Mouse (Mus musculus): Measurements from ENCODE around the gene Sprr2a1.
"Not testable (repeated sequence)": the region's sequence is repeated elsewhere in the genome, so short reads cannot be mapped to it uniquely, and the experiment has no call there.

The Sprr2a1 gene

DNA sequence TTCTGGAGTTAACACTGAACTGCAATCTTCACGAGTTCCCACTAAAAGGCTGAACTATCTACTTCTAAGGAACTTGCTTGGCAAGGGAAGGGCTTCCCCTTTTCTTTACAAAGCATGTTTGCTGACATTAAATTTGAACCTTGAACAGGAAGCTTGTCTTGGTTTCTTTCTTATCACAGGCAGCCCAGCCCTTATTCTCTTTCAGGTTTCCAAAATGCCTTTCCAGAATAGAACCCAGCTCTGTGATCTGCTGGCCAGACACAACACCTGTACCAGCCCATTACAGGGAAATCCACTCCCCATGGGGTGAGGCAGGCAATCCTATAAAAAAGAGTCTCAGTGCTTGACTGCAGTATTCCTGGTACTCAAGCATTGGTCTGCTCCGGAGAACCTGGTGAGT lies at the start of gene Sprr2a1, which contains the start of gene Sprr2a2:
Sprr2a1 (plus strand) TSS at position 231 of the 400 bp plus-strand sequence.
Sprr2a2 (plus strand) TSS at position 352 of the 400 bp plus-strand sequence.
- not testable (repeated sequence) for DNase-seq

DNA sequence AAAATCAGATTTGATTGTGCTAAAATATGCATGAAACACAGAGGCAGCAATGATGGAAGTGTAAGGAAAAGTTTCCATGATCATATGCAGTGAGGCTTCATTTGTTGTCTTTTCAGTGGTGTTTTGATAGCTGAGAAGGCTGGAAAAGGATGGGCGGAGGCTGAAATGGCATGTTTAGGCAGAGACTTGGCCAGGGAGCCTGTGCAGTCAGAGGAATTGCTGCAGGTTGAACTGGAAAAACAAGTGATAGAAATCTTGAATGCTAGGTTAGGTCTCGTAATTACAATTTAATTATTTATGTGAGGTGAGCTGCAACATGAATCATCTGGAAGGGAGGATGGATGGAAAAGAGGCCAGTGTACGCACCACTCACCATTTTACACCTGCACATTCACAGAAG lies 45.8 kb upstream of the Sprr2a1 start:
- no peak for DNase-seq

DNA sequence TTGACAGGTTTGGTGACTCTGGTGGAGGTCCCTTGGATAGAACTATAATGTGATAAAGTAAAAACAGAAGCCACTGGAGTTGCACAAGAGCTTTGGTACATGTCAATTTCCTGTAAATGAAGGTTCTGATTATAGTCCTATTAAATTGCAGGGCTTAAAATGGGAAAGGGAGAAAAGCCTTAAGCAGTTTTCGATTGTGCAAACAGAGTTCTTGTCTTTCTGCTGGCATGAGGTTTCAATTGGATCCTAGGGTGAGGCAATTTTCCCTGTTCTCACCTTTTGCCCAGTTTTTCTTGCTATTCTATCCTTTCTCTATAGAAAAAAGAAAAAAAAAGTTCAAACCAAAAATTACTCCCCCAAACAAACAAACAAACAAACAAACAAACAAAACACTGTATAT lies 38.7 kb upstream of the Sprr2a1 start:
- DNase-seq, result no peak

DNA sequence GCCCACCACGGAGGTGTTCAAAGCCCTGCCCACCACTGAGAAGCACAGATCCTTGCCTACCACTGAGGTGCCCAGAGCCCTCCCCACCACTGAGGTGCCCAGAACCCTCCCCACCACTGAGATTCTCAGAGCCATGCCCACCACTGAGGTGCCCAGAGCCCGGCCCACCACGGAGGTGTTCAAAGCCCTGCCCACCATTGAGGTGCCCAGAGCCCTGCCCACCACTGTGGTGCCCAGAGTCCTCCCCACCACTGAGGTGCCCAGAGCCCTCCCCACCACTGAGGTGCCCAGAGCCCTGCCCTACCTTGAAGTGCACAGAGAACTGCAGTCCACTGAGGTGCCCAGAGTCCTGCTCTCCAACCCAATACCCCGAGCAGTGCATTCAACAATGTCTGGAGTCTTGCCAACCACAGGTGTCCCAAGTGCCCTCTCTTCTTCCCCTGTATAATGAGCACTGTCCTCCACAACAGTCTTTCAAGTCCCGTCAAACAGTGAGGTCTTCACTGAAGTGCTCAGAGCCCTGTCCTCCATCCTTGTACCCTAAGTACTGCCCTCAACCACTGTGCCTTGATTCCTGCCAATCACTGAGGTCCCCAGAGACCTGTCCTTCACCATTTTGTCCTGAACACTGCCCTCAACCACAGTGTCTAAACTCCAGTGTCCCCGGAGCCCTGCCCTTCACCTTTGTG lies 19.9 kb upstream of the Sprr2a1 start:
- DNase-seq, result no peak

DNA sequence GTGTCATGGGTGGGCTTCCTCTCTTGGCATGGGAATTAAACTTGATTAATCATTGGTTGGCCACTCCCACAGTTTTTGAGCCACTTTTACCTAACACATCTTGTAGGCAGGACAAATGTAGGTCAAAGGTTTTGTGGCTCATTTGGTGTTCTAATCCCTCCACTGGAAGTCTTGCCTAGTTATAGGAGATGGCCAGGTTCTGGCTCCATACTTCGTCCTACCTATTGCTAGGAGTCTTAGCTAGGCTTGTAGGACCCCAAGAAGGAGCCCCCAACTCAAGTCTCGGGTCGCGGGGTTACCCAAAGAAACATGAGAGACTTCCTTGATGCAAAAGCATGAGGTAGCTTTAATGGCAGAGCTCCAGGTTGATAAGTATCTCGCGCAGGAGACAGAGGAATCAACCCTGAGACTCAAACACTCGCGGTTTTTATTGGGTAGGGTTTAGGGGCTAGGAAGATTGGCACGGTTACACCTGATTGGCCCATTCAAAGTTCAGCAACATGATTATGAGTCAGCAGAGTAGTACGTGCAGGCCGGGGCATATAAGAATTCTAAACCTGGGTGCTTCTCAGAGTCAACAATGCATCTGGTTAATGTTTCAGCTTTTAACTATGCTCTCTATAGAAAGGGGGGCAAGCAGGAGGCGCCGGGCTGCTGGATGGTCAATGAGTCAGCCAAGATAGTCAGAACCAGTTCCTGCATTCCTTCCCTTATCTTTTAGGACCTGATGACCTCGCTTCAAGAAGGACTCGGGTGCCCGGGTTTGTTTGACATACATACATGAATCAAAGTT lies 4.3 kb upstream of the Sprr2a1 start:
- DNase-seq, result not testable (repeated sequence)

DNA sequence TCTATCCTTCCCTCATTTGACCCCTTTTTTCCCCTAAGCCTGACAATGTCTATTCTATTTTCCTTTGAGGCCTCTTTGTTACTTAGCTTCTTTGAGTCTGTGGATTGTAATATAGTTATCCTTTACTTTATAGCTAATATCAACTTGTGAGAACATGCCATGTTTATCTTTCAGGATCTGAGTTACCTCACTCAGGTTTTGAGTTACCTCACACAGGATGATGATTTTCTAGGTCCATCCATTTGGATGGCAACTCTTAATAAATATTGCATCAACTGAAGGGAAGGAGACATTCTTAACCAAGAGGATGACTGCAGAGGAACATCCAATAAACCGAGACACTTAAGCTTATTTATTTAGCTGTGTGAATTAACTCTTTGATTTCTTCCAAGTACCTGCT lies 3.5 kb upstream of the Sprr2a1 start:
- DNase-seq, result not testable (repeated sequence)

DNA sequence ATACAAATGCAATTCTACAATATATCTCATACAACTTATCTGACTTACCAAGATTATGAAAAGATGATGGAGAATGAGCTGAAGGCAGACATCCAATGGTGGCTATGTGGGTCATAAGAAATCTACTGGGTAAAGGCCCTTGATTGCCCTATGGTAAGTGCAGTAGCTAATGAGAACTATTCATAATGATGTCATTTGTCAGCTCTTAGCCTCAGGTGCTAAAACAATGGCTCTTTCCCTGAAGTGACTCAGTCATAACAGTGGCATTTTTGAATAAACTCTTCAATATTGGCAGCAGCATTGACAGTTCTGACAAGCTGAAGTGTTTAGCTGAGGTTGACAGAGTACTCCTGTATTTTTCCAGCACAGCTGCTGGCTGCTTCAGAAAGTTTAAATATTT lies 1.9 kb upstream of the Sprr2a1 start:
- not testable (repeated sequence) for DNase-seq

DNA sequence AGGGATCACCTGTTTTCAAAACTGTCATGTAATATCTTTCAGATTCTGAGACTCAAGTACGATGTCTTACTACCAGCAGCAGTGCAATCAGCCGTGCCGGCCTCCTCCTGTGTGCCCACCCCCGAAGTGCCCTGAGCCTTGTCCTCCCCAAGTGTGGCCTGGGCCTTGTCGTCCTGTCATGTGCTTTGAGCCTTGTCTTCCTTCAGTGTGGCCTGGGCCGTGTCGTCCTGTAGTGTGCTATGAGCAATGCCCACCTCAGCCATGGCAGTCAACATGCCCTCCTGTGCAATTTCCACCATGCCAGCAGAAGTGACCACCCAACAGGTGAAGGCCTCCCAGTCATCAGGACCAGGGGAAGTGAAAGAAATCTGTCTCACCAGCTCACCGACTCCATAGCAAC lies 3.4 kb downstream of the Sprr2a1 start:
- DNase-seq, result not testable (repeated sequence)

DNA sequence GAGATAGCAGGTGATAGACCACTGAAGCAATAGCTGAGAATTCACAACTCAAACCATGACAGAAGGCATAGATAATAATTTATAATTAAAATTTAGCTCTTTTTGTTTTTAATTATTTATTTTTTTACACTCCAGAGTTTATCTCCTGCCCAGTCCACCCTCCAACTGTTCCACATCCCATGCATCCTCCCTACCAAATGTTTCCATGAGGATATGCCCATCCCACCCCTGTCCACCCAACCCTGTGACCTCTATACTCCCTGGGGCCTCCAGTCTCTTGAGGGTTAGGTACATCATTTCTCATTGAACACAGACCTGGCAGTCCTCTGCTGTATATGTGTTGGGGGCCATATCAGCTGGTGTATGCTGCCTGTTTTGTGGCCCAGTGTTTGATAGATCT lies 8.1 kb downstream of the Sprr2a1 start:
- DNase-seq, result not testable (repeated sequence)

DNA sequence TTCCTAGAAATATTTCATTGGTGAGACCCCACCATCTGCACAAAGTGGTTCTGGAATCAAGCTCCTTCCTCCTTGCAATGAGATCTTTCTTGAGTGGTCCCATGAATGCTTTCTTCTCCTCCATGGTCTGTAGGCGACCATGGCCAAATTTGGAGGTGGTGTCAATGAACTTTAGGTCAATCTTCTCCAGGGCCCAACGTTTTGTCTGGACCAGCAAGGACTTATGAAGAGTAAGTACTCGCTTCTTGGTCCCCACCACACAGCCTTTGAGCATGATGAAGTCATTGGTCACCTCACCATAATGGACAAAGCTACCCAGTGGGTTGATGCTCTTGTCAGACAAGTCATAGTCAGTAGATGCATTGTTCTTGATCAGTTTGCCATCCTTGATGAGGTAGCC lies 11.8 kb downstream of the Sprr2a1 start:
- peak in 1 of 2 experiments; percentile 0 for DNase-seq

DNA sequence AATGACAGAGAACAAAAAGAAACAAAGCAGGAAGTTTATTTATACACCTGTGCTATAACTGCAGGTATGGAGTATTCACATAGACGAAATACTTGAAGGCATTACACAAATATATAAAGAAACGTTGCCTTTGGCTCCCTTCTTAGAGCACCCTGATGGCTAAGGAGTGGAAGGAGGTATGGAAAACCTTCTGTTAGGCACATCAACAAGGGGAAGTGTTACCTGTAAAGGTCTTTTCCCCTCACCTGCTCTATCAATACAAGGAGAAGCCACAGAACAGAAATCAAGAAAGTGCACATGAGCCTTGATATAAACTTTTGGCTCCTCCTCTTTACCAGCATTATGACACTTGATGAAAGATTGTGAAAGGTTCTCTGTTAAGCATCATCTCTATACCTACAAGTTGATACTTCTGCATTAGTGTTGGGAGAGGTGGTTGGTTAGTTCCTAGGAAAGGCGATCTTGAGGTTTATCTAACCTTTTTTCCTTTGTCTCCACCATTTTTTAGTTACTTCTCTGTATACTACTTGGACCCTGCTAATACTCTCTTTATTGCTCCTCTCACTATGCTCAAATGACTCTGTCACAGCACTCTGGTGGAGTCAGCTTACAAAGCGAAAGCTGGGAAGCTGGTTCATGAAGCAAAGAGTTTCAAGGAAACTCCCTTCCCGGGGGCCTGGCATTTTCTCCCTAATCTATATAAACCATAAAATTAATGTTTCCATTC lies 21.0 kb downstream of the Sprr2a1 start:
- DNase-seq, result not testable (repeated sequence)

DNA sequence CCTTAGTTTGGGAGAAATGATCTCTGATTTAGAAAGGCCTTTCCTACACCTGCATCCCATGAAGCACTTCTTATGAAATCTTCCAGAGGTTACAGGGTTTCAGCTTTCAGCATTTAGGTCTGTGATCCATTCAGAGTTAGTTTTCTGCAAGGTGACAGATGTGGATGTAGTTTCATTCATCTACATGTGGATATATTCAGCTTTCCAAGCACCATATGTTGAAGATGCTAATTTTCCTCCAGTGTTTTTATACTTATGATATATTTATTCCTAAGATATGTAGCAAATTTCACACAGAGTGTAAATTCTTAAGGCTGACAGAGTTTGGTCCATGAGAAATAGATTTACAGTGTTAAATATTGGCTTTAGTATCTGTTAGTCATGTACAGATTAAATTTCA lies 23.1 kb downstream of the Sprr2a1 start:
- not testable (repeated sequence) for DNase-seq

DNA sequence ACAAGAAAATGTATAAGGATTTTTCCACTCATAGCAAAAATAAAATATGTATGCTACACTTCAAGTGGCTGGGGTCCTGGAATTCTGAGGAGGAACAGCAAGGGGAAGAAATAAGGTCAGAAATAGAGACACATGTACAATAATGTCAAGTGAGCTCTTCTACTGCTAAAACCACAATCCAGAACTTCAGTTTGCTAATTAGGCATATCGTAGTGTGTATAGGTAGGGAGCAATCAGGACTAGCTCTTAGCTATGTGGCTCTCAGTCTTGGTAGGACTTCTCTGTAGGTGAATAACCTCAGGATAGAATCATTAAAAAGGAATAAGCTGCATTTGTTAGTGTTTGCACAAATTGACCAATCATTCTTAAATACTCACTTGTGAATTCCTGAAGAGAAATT lies 23.6 kb downstream of the Sprr2a1 start:
- DNase-seq, result not testable (repeated sequence)

DNA sequence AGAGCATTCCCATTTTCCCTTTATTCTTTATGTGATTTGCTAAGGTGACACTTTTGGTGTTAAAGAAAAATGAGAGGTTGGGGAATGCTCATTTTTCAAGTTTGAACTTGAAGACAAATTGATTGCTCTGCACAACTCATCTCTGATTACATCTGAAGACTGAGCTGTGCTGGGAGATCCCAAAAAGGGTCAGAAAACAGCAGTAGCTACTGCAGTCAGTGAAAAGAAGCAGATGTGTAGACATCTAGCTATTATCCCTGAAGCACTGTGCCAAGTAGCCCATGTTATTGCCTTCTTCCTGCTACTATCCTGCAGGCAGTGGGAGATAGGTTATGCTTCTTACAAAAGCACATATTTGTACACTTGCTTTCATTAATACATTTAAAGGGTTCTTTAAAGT lies 29.2 kb downstream of the Sprr2a1 start:
- DNase-seq, result not testable (repeated sequence)

DNA sequence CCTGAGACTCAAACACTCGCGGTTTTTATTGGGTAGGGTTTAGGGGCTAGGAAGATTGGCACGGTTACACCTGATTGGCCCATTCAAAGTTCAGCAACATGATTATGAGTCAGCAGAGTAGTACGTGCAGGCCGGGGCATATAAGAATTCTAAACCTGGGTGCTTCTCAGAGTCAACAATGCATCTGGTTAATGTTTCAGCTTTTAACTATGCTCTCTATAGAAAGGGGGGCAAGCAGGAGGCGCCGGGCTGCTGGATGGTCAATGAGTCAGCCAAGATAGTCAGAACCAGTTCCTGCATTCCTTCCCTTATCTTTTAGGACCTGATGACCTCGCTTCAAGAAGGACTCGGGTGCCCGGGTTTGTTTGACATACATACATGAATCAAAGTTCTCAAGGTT lies 30.6 kb downstream of the Sprr2a1 start:
- DNase-seq, result not testable (repeated sequence)

DNA sequence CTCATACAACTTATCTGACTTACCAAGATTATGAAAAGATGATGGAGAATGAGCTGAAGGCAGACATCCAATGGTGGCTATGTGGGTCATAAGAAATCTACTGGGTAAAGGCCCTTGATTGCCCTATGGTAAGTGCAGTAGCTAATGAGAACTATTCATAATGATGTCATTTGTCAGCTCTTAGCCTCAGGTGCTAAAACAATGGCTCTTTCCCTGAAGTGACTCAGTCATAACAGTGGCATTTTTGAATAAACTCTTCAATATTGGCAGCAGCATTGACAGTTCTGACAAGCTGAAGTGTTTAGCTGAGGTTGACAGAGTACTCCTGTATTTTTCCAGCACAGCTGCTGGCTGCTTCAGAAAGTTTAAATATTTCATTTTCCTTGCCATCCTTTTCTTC lies 32.9 kb downstream of the Sprr2a1 start:
- not testable (repeated sequence) for DNase-seq

DNA sequence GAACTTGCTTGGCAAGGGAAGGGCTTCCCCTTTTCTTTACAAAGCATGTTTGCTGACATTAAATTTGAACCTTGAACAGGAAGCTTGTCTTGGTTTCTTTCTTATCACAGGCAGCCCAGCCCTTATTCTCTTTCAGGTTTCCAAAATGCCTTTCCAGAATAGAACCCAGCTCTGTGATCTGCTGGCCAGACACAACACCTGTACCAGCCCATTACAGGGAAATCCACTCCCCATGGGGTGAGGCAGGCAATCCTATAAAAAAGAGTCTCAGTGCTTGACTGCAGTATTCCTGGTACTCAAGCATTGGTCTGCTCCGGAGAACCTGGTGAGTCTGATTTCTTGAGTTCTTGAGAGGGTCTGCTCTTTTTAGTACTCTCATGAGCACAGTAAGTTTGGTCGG lies 34.9 kb downstream of the Sprr2a1 start:
- DNase-seq, result not testable (repeated sequence)

DNA sequence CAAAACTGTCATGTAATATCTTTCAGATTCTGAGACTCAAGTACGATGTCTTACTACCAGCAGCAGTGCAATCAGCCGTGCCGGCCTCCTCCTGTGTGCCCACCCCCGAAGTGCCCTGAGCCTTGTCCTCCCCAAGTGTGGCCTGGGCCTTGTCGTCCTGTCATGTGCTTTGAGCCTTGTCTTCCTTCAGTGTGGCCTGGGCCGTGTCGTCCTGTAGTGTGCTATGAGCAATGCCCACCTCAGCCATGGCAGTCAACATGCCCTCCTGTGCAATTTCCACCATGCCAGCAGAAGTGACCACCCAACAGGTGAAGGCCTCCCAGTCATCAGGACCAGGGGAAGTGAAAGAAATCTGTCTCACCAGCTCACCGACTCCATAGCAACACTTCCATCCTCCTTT lies 38.3 kb downstream of the Sprr2a1 start:
- not testable (repeated sequence) for DNase-seq

DNA sequence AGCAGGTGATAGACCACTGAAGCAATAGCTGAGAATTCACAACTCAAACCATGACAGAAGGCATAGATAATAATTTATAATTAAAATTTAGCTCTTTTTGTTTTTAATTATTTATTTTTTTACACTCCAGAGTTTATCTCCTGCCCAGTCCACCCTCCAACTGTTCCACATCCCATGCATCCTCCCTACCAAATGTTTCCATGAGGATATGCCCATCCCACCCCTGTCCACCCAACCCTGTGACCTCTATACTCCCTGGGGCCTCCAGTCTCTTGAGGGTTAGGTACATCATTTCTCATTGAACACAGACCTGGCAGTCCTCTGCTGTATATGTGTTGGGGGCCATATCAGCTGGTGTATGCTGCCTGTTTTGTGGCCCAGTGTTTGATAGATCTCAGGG lies 42.9 kb downstream of the Sprr2a1 start:
- DNase-seq, result not testable (repeated sequence)

DNA sequence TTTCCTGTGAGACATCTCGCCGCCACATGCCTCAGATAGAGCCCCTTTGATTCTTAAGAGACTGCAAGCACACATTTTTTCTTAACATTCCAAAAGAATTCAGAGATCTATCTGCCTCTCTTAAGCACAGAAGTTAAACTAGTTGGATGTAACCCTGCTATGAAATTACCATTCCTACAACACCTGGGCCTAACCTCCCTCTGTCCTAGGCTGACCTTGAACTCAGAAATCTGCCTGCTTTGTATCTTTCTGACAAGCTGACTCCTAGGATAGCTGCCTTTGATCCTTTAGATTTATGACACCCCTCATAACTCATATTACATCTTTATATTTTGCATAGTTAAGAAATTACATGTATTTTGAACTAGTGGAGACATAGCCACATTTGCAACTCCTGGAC lies 47.9 kb downstream of the Sprr2a1 start:
- not testable (repeated sequence) for DNase-seq
